Mouse (Mus musculus): ENCODE results near the gene Disp1. TPM values are rescaled to one million over a fixed set of nuclear protein-coding genes. Genes with fewer than 3 reads are reported as not detected.

Gene Disp1
- total and polyA plus RNA-seq, 3 experiments = 3.4 to 11.3 (median 5.9) TPM

DNA sequence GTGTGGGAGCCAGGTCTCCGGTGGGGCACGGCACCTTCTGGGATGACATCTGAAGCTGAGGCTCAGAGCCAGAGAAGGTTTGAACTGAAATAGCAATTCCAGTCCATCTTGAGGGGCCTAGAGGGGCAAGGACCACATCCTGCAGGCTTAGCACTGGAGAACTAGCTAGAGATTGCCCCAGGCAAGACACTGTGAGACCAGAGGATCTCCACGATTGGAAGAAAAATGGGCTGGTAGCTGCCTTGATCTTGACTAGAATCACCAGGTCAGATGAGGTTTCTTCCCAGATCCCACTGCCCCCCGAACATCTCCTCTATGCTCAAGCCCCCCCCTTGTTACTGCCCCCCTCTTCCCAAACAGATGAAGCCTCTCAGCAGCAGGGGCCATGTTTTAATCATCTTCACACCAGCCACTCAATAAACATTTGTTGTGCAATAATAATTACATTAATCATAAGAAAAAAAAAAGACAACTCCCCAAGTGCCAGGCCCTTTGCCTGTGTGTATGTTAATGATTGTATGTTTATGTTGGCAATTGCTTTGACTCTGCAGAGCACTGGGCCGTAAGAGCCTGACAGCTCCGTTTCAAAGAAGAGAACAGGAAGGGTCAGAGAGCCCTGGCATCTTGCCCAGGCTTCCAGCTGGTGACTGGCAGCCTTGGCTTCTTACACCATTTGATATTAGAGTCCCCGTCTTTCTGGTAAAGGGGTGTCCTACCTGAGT, 174.0 kb downstream of the Disp1 start:
- TF ChIP-seq KAT2A (IDR thresholded peaks at IDR 0.05; ENCODE audit: insufficient replicate concordance, low read length) (no peak), E2F4 (IDR thresholded peaks at IDR 0.05; ENCODE audit: insufficient replicate concordance, low read depth, low read length) (no peak), GABPA (IDR thresholded peaks at IDR 0.05; ENCODE audit: insufficient replicate concordance, low read depth, low read length) (no peak), RCOR1 (conservative IDR thresholded peaks at IDR 0.05; ENCODE audit: low read depth, low read length) (no peak), ETS1 (conservative IDR thresholded peaks at IDR 0.05; ENCODE audit: low read depth, low read length) (no peak), BHLHE40 (IDR thresholded peaks at IDR 0.05; ENCODE audit: low read depth, low read length) (no peak), POLR2A (IDR thresholded peaks at IDR 0.05; ENCODE audit: low read depth, low read length) (no peak), HCFC1 (IDR thresholded peaks at IDR 0.05; ENCODE audit: low read depth, low read length) (no peak), UBTF (IDR thresholded peaks at IDR 0.05; ENCODE audit: low read depth, low read length) (no peak), EP300 (IDR thresholded peaks at IDR 0.05; ENCODE audit: low read length) (no peak), NELFE (IDR thresholded peaks at IDR 0.05; ENCODE audit: low read depth, low read length) (no peak), MAX (IDR thresholded peaks at IDR 0.05; ENCODE audit: low read length) (no peak), MAFK (IDR thresholded peaks at IDR 0.05; ENCODE audit: insufficient replicate concordance, low read length) (no peak), MEF2A (IDR thresholded peaks at IDR 0.05; ENCODE audit: borderline replicate concordance, low read depth, low read length) (no peak)
- dilution Hi-C loops (cut with MboI; ENCODE audit: extremely low pct_ligation_motif_present, extremely low pct_unique_long_range_greater_than_20kb, low sequenced_read_pairs) (no loop called here), in situ Hi-C loops (cut with MboI; ENCODE audit: low pct_ligation_motif_present, low pct_unique_long_range_greater_than_20kb, low sequenced_read_pairs) (no loop called here)
- Histone ChIP-seq H3K9me3 (replicated peaks; ENCODE audit: low read length) (peaks cover 6% of the 10 kb centered on the region), H3K36me3 (replicated peaks in 1 of 2; ENCODE audit: control insufficient read depth in 1 of 2, insufficient read depth in 1 of 2, low read length in 1 of 2) (no peaks in the 10 kb centered on the region), H3K27me3 (replicated peaks) (no peaks in the 10 kb centered on the region), H3K4me3 (replicated peaks in 1 of 3; ENCODE audit: low read depth in 2 of 3, low read length in 2 of 3, poor library complexity in 1 of 3) (no peak overlapping the region), H3K9ac (ENCODE audit: insufficient read depth, low read depth) (no peak overlapping the region), H3K4me1 (ENCODE audit: control insufficient read depth in 1 of 2, insufficient read depth in 2 of 2) (peaks cover 0 to 11% of the 10 kb centered on the region in 2 experiments; a peak in 2 of 4 replicates), H3K4me2 (ENCODE audit: insufficient read depth, low read depth, poor library complexity, severe bottlenecking) (no peak overlapping the region), H3K27ac (ENCODE audit: insufficient read depth, low read depth) (no peak overlapping the region), H3K79me2 (replicated peaks; ENCODE audit: control insufficient read depth, extremely low read depth, insufficient read depth, poor library complexity, severe bottlenecking) (no peaks in the 10 kb centered on the region)
- DNase-seq (ENCODE audit: extremely low read depth) = no peak

DNA sequence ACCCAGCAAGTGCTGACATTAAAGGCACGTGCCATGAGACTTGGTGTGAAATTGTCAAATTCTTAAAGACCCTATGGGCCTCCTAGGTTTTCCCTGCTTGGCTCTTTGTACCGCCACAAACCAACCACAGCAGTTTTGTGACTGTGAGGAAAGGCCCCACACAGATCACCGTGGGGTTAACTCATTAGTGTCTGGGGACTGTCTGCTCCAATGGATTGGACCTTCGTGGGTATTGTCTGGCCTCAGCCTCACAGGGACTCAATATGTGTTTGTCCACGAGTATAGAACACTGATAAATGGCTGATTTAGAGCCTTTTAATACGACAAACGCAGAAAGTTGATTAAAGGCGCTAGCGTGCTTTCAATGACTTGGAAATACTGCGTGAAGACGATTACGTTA, 175.2 kb downstream of the Disp1 start:
- Histone ChIP-seq H3K79me2 (replicated peaks; ENCODE audit: control insufficient read depth, extremely low read depth, insufficient read depth, poor library complexity, severe bottlenecking) (no peaks in the 10 kb centered on the region), H3K36me3 (replicated peaks in 1 of 2; ENCODE audit: control insufficient read depth in 1 of 2, insufficient read depth in 1 of 2, low read length in 1 of 2) (no peaks in the 10 kb centered on the region), H3K4me2 (ENCODE audit: insufficient read depth, low read depth, poor library complexity, severe bottlenecking) (no peak overlapping the region), H3K9ac (ENCODE audit: insufficient read depth, low read depth) (no peak overlapping the region), H3K4me1 (ENCODE audit: control insufficient read depth in 1 of 2, insufficient read depth in 2 of 2) (peaks cover 0 to 11% of the 10 kb centered on the region in 2 experiments; a peak in 2 of 4 replicates), H3K4me3 (replicated peaks in 1 of 3; ENCODE audit: low read depth in 2 of 3, low read length in 2 of 3, poor library complexity in 1 of 3) (no peak overlapping the region), H3K27ac (ENCODE audit: insufficient read depth, low read depth) (no peak overlapping the region), H3K27me3 (replicated peaks) (no peaks in the 10 kb centered on the region), H3K9me3 (replicated peaks; ENCODE audit: low read length) (peaks cover 12% of the 10 kb centered on the region)
- in situ Hi-C loops (cut with MboI; ENCODE audit: low pct_ligation_motif_present, low pct_unique_long_range_greater_than_20kb, low sequenced_read_pairs) (no loop called here), dilution Hi-C loops (cut with MboI; ENCODE audit: extremely low pct_ligation_motif_present, extremely low pct_unique_long_range_greater_than_20kb, low sequenced_read_pairs) (no loop called here)
- no peak for DNase-seq (ENCODE audit: extremely low read depth)
- TF ChIP-seq SIN3A (IDR thresholded peaks at IDR 0.05; ENCODE audit: low read length) (no peak), ZKSCAN1 (IDR thresholded peaks at IDR 0.05; ENCODE audit: borderline replicate concordance, low read depth, low read length) (no peak), JUN (IDR thresholded peaks at IDR 0.05; ENCODE audit: insufficient read depth, low read depth, low read length) (no peak), POLR2AphosphoS2 (IDR thresholded peaks at IDR 0.05; ENCODE audit: low read depth, low read length) (no peak), MYC (IDR thresholded peaks at IDR 0.05; ENCODE audit: low read depth, low read length) (no peak), NRF1 (IDR thresholded peaks at IDR 0.05; ENCODE audit: low read depth, low read length) (no peak), CTCF (conservative IDR thresholded peaks at IDR 0.05 in 1 of 2, IDR thresholded peaks at IDR 0.05 in 1 of 2; ENCODE audit: low read depth in 2 of 2, low read length in 2 of 2) (no peak), UBTF (IDR thresholded peaks at IDR 0.05; ENCODE audit: low read depth, low read length) (no peak), NELFE (IDR thresholded peaks at IDR 0.05; ENCODE audit: low read depth, low read length) (no peak), PAX5 (IDR thresholded peaks at IDR 0.05; ENCODE audit: low read length) (no peak), HCFC1 (IDR thresholded peaks at IDR 0.05; ENCODE audit: low read depth, low read length) (no peak), ZC3H11A (IDR thresholded peaks at IDR 0.05; ENCODE audit: low read depth, low read length) (no peak), MXI1 (IDR thresholded peaks at IDR 0.05; ENCODE audit: low read depth, low read length) (no peak), MAZ (IDR thresholded peaks at IDR 0.05; ENCODE audit: low read depth, low read length) (no peak), TCF12 (IDR thresholded peaks at IDR 0.05; ENCODE audit: low read depth, low read length) (no peak), CHD2 (IDR thresholded peaks at IDR 0.05; ENCODE audit: low read length) (no peak), TBP (conservative IDR thresholded peaks at IDR 0.05; ENCODE audit: low read depth, low read length) (no peak), RCOR1 (conservative IDR thresholded peaks at IDR 0.05; ENCODE audit: low read depth, low read length) (no peak), BHLHE40 (IDR thresholded peaks at IDR 0.05; ENCODE audit: low read depth, low read length) (no peak)
